Mouse (Mus musculus): Measurements from ENCODE around the gene Ube3c.
A peak's percentile ranks its signal among the peaks of the same experiment; 100 is the strongest.
"Not testable (repeated sequence)": the region's sequence is repeated elsewhere in the genome, so short reads cannot be mapped to it uniquely, and the experiment has no call there.

The Ube3c gene

GRCm38 (mm10) chr5:29568848-29569377 lies at the start of gene Ube3c:
TSS of gene Ube3c (plus strand) at chr5:29569242.
- peak; percentile 99 for DNase-seq

- no peak for DNase-seq
Observed at GRCm38 (mm10) chr5:29560111-29560510, 8.9 kb upstream of the Ube3c start.

- no peak for DNase-seq
Observed at GRCm38 (mm10) chr5:29560667-29561066, 8.4 kb upstream of the Ube3c start.

- DNase-seq: no peak
Observed at GRCm38 (mm10) chr5:29569378-29570280, 587 bp downstream of the Ube3c start.

GRCm38 (mm10) chr5:29574286-29574685 lies 5.2 kb downstream of the Ube3c start:
- not testable (repeated sequence) for DNase-seq

GRCm38 (mm10) chr5:29575085-29575484 lies 6.0 kb downstream of the Ube3c start:
- no peak for DNase-seq

- no peak for DNase-seq
Observed at GRCm38 (mm10) chr5:29577795-29578631, 9.0 kb downstream of the Ube3c start.

GRCm38 (mm10) chr5:29583880-29584595 lies 15.0 kb downstream of the Ube3c start:
- DNase-seq: no peak

- not testable (repeated sequence) for DNase-seq
Observed at GRCm38 (mm10) chr5:29592161-29592560, 23.1 kb downstream of the Ube3c start.

- no peak for DNase-seq
Observed at GRCm38 (mm10) chr5:29606546-29606945, 37.5 kb downstream of the Ube3c start.

- no peak for DNase-seq
Observed at GRCm38 (mm10) chr5:29625610-29626009, 56.6 kb downstream of the Ube3c start.

GRCm38 (mm10) chr5:29629941-29630340 lies 60.9 kb downstream of the Ube3c start:
- no peak for DNase-seq

GRCm38 (mm10) chr5:29631711-29632110 lies 62.7 kb downstream of the Ube3c start:
- DNase-seq: no peak

GRCm38 (mm10) chr5:29636298-29636697 lies 67.3 kb downstream of the Ube3c start:
- no peak for DNase-seq

GRCm38 (mm10) chr5:29636884-29637283 lies 67.8 kb downstream of the Ube3c start:
- no peak for DNase-seq

- no peak for DNase-seq
Observed at GRCm38 (mm10) chr5:29641124-29641884, 72.3 kb downstream of the Ube3c start.

- no peak for DNase-seq
Observed at GRCm38 (mm10) chr5:29651696-29652095, 82.7 kb downstream of the Ube3c start.

- no peak for DNase-seq
Observed at GRCm38 (mm10) chr5:29657590-29658339, 88.7 kb downstream of the Ube3c start.

- not testable (repeated sequence) for DNase-seq
Observed at GRCm38 (mm10) chr5:29661246-29661645, 92.2 kb downstream of the Ube3c start.

GRCm38 (mm10) chr5:29665391-29665790 lies 96.3 kb downstream of the Ube3c start:
- DNase-seq: no peak

- DNase-seq: no peak
Observed at GRCm38 (mm10) chr5:29672551-29672950, 103.5 kb downstream of the Ube3c start.
